Mouse (Mus musculus): ENCODE measurements around the gene Oxct2b. TPM values are rescaled to one million over a fixed set of nuclear protein-coding genes. Genes with fewer than 3 reads are reported as not detected.

Gene Oxct2b
- total RNA-seq, 2 experiments from 2014 or later: not detected

Other genes with a start within 250 kb of the Oxct2b start
- 417 and 420 TPM in 2 replicates for gene Cap1, start 230.2 kb upstream of the Oxct2b start, total RNA-seq (2015)
- gene Cap1, start 230.2 kb upstream of the Oxct2b start, total RNA-seq (2017): 551 and 589 TPM in 2 replicates
- gene Mfsd2a, start 155.1 kb upstream of the Oxct2b start, total RNA-seq (2015): 0.14 TPM in 1 of 2 replicates, not detected in the other
- gene Mfsd2a, start 155.1 kb upstream of the Oxct2b start, total RNA-seq (2017): 0.15 and 0.16 TPM in 2 replicates
- gene Mycl, start 120.6 kb upstream of the Oxct2b start, total RNA-seq (2015): 2.6 and 4.0 TPM in 2 replicates
- gene Mycl, start 120.6 kb upstream of the Oxct2b start, total RNA-seq (2017): 0.81 and 3.3 TPM in 2 replicates
- 10.7 and 16.5 TPM in 2 replicates for gene Trit1, start 99.7 kb upstream of the Oxct2b start, total RNA-seq (2015)
- gene Trit1, start 99.7 kb upstream of the Oxct2b start, total RNA-seq (2017): 21.0 and 22.3 TPM in 2 replicates
- gene Bmp8b, start 11.1 kb upstream of the Oxct2b start, total RNA-seq (2015): not detected in 2 replicates
- not detected in 2 replicates for gene Bmp8b, start 11.1 kb upstream of the Oxct2b start, total RNA-seq (2017)
- gene Ppie, start 23.7 kb downstream of the Oxct2b start, total RNA-seq (2015): 20.0 and 21.0 TPM in 2 replicates
- 27.3 and 29.8 TPM in 2 replicates for gene Ppie, start 23.7 kb downstream of the Oxct2b start, total RNA-seq (2017)
- not detected in 2 replicates for gene Hpcal4, start 67.0 kb downstream of the Oxct2b start, total RNA-seq (2015)
- gene Hpcal4, start 67.0 kb downstream of the Oxct2b start, total RNA-seq (2017): not detected in 2 replicates
- not detected in 2 replicates for gene Nt5c1a, start 85.2 kb downstream of the Oxct2b start, total RNA-seq (2015)
- not detected in 2 replicates for gene Nt5c1a, start 85.2 kb downstream of the Oxct2b start, total RNA-seq (2017)
- gene Heyl, start 117.3 kb downstream of the Oxct2b start, total RNA-seq (2015): not detected in 2 replicates
- not detected in 2 replicates for gene Heyl, start 117.3 kb downstream of the Oxct2b start, total RNA-seq (2017)
- 29.1 and 32.3 TPM in 2 replicates for gene Pabpc4, start 146.1 kb downstream of the Oxct2b start, total RNA-seq (2015)
- 30.1 and 34.8 TPM in 2 replicates for gene Pabpc4, start 146.1 kb downstream of the Oxct2b start, total RNA-seq (2017)
- gene Oxct2a, start 207.4 kb downstream of the Oxct2b start, total RNA-seq (2015): not detected in 2 replicates
- gene Oxct2a, start 207.4 kb downstream of the Oxct2b start, total RNA-seq (2017): not detected in 2 replicates
- not detected in 2 replicates for gene Bmp8a, start 227.0 kb downstream of the Oxct2b start, total RNA-seq (2015)
- gene Bmp8a, start 227.0 kb downstream of the Oxct2b start, total RNA-seq (2017): not detected in 2 replicates